13 mouse cellular contexts compared by ENCODE assay signal in genomic region chr1:167387310-167387709, GRCm38 (mm10). TPM values are rescaled to one million over a fixed set of nuclear protein-coding genes. Genes with fewer than 3 reads are reported as not detected.
DNase-seq lines count a peak whose midpoint lies in the region; ATAC-seq lines count a peak whose summit lies in the region.
"Had no signal": no experiment of that assay in that cellular context is flagged by ENCODE, and none has a peak within 500 bp of the region (broad histone marks: within the 10 kb centered on the region; RNA-seq: fewer than 3 reads in every experiment).

No protein-coding gene starts in this region.

- H3K9me3 ChIP-seq in kidney, embryonic 15.5 days (replicated peaks), result no peaks in the 10 kb centered on the region
- H3K9me3 ChIP-seq in liver, embryonic 13.5 days (replicated peaks), result no peaks in the 10 kb centered on the region
- H3K9me3 ChIP-seq in midbrain, embryonic 14.5 days (ENCODE audit: control insufficient read depth, low read length), result no peaks in the 10 kb centered on the region

- no peak overlapping the region for H3K9ac ChIP-seq in kidney, embryonic 15.5 days
- peak overlapping the region; percentile 87 for H3K9ac ChIP-seq in liver, embryonic 13.5 days
- no peak overlapping the region for H3K9ac ChIP-seq in midbrain, embryonic 14.5 days (replicated peaks; ENCODE audit: low read length)
- H3K9ac ChIP-seq: hindbrain, embryonic 14.5 days had no signal

- DNase-seq in kidney, adult 11 months, result peak; percentile 61
- DNase-seq in 416B (ENCODE audit: low read depth), result peak; percentile 11
- peak; percentile 59 for DNase-seq in adrenal gland, adult 8-10 months
- DNase-seq in liver, embryonic 13.5 days, result no peak
- DNase-seq in midbrain, embryonic 14.5 days, result no peak
- DNase-seq: layer of hippocampus, postnatal 36 days; right cerebral cortex, postnatal 14 days; thymus, adult 18-20 months had no signal

- H3K27ac ChIP-seq in kidney, embryonic 15.5 days, result no peak overlapping the region
- peak overlapping the region; percentile 100 for H3K27ac ChIP-seq in liver, embryonic 13.5 days
- H3K27ac ChIP-seq in midbrain, embryonic 14.5 days (replicated peaks; ENCODE audit: low read depth, low read length), result no peak overlapping the region
- H3K27ac ChIP-seq: hindbrain, embryonic 14.5 days; macrophage had no signal

- no peaks in the 10 kb centered on the region for H3K36me3 ChIP-seq in kidney, embryonic 15.5 days
- H3K36me3 ChIP-seq in liver, embryonic 13.5 days, result peaks cover 55% of the 10 kb centered on the region
- H3K36me3 ChIP-seq in midbrain, embryonic 14.5 days (ENCODE audit: control insufficient read depth, insufficient read depth, low read length), result no peaks in the 10 kb centered on the region

- no peak overlapping the region for H3K4me2 ChIP-seq in kidney, embryonic 15.5 days
- peak overlapping the region; percentile 78 for H3K4me2 ChIP-seq in liver, embryonic 13.5 days
- H3K4me2 ChIP-seq in midbrain, embryonic 14.5 days (ENCODE audit: low read length), result no peak overlapping the region
- H3K4me2 ChIP-seq: hindbrain, embryonic 14.5 days had no signal

- ATAC-seq in kidney, embryonic 15.5 days (replicated peaks; ENCODE audit: low FRiP score), result no peak
- no peak for ATAC-seq in liver, embryonic 13.5 days (ENCODE audit: low read depth)
- no peak for ATAC-seq in inflammation-experienced regulatory T-cells, adult 6 months
- ATAC-seq in midbrain, embryonic 14.5 days (ENCODE audit: low FRiP score, low TSS enrichment), result no peak
- no peak for ATAC-seq in cerebellum, adult (ENCODE audit: insufficient number of reproducible peaks, low FRiP score, low TSS enrichment)

- no peaks in the 10 kb centered on the region for H3K4me1 ChIP-seq in kidney, embryonic 15.5 days
- H3K4me1 ChIP-seq in liver, embryonic 13.5 days (replicated peaks), result peaks cover 92% of the 10 kb centered on the region
- H3K4me1 ChIP-seq in midbrain, embryonic 14.5 days (ENCODE audit: control insufficient read depth, insufficient read depth, low read length), result no peaks in the 10 kb centered on the region

- 65% methylated on average over 2 of the region's 2 CpGs for WGBS in kidney, embryonic 15.5 days
- 54% methylated on average over 2 of the region's 2 CpGs for WGBS in liver, embryonic 13.5 days (ENCODE audit: insufficient replicate concordance)
- WGBS in midbrain, embryonic 14.5 days, result 88% methylated on average over 2 of the region's 2 CpGs

- H3K27me3 ChIP-seq in kidney, embryonic 15.5 days, result peaks cover 3% of the 10 kb centered on the region; the same call in 1 of the 2 replicates
- no peaks in the 10 kb centered on the region for H3K27me3 ChIP-seq in liver, embryonic 13.5 days
- H3K27me3 ChIP-seq in midbrain, embryonic 14.5 days (ENCODE audit: control insufficient read depth, insufficient read depth, low read length), result no peaks in the 10 kb centered on the region

- no peak overlapping the region for H3K4me3 ChIP-seq in kidney, embryonic 15.5 days (replicated peaks)
- H3K4me3 ChIP-seq in liver, embryonic 13.5 days (replicated peaks), result peak overlapping the region; percentile 18
- H3K4me3 ChIP-seq in midbrain, embryonic 14.5 days (replicated peaks; ENCODE audit: low read depth, low read length), result no peak overlapping the region

RNA-seq across cellular contexts. Expression of gene Mgst3, which starts 6.3 kb away (rescaled TPM):
- 45.8 and 47.9 TPM in 2 replicates for polyA plus RNA-seq in kidney, embryonic 15.5 days (2015; fragmentation: Nextera tagmentation; extraction: Ambion mirVana)
- 100 to 1,000 TPM in 2 of 4 experiments, 10 to 100 TPM in 2; 69.3 to 119 (median 87.4) TPM for total RNA-seq in adrenal gland, adult 8-10 months (2022)
- polyA plus RNA-seq in liver, embryonic 13.5 days (2015; fragmentation: Nextera tagmentation; extraction: Ambion mirVana), result 337 and 409 TPM in 2 replicates
- polyA plus RNA-seq in inflammation-experienced regulatory T-cells, adult 6 months (2017; shearing (Covaris generic)), result 1 to 10 TPM; 1.3 to 4.7 (median 1.8) TPM
- 124 and 177 TPM in 2 replicates for polyA plus RNA-seq in midbrain, embryonic 14.5 days (2014; fragmentation: Nextera tagmentation; extraction: Ambion mirVana)

RNA-seq across cellular contexts. Expression of gene Aldh9a1, which starts 37.5 kb away (rescaled TPM):
- polyA plus RNA-seq in kidney, embryonic 15.5 days (2015; fragmentation: Nextera tagmentation; extraction: Ambion mirVana), result 51.0 and 56.6 TPM in 2 replicates
- total RNA-seq in adrenal gland, adult 8-10 months (2022), result 100 to 1,000 TPM in 1 of 4 experiments, 10 to 100 TPM in 3; 68.3 to 108 (median 76.9) TPM
- polyA plus RNA-seq in liver, embryonic 13.5 days (2015; fragmentation: Nextera tagmentation; extraction: Ambion mirVana), result 85.4 and 92.0 TPM in 2 replicates
- 10 to 100 TPM; 47.7 to 61.2 (median 56.2) TPM for polyA plus RNA-seq in inflammation-experienced regulatory T-cells, adult 6 months (2017; shearing (Covaris generic))
- polyA plus RNA-seq in midbrain, embryonic 14.5 days (2014; fragmentation: Nextera tagmentation; extraction: Ambion mirVana), result 23.2 and 28.6 TPM in 2 replicates

Comparison
In these comparisons a context has a peak if more than half of its experiments do, and no peak if none do; other contexts are left out.
1. DNase-seq: peak in kidney, adult 11 months (single experiment), 416B (single experiment) and adrenal gland, adult 8-10 months (single experiment); none in liver, embryonic 13.5 days (single experiment) and midbrain, embryonic 14.5 days (single experiment).